Mouse (Mus musculus) lung, postnatal 0 days (tissue): ENCODE measurements around the gene Slc12a7. TPM values are rescaled to one million over a fixed set of nuclear protein-coding genes. Genes with fewer than 3 reads are reported as not detected.

Experiments used
- ATAC-seq: fragments of 200-750 bp; cut with Nextera tagmentation; 2 replicates; pipeline ENCODE4 v1.8.0; 2017; ENCODE audit warnings: moderate library complexity
- DNase-seq: peaks from one replicate; pipeline ENCODE4 v3.0.0-alpha.2; 2016; ENCODE audit warnings: low spot score
- H3K27ac ChIP-seq: fragments of 300-500 bp; sonication (generic); 2 replicates; pipeline ENCODE4 v1.5.1; 2014; ENCODE audit warnings: antibody characterized with exemption, mild to moderate bottlenecking, low read length, mixed read lengths
- H3K27me3 ChIP-seq: fragments of 300-500 bp; sonication (generic); replicated peaks from 2 replicates; pipeline ENCODE4 v1.6.1; 2014; ENCODE audit warnings: low read length, mixed read lengths; ENCODE audit not compliant: insufficient read depth
- H3K36me3 ChIP-seq: fragments of 300-500 bp; sonication (generic); 2 replicates; pipeline ENCODE4 v1.6.1; 2014; ENCODE audit warnings: low read length, mixed read lengths; ENCODE audit not compliant: insufficient read depth
- H3K4me1 ChIP-seq: fragments of 300-500 bp; sonication (generic); 2 replicates; pipeline ENCODE4 v1.6.1; 2014; ENCODE audit warnings: antibody characterized with exemption, low read depth, low read length, mixed read lengths; ENCODE audit not compliant: insufficient read depth
- H3K4me2 ChIP-seq: fragments of 300-500 bp; sonication (generic); replicated peaks from 2 replicates; pipeline ENCODE4 v1.6.1; 2014; ENCODE audit warnings: low read depth, mild to moderate bottlenecking, low read length, moderate library complexity, mixed read lengths
- H3K4me3 ChIP-seq: fragments of 300-500 bp; sonication (generic); 2 replicates; pipeline ENCODE4 v1.5.1; 2014; ENCODE audit warnings: low read depth, low read length
- H3K9ac ChIP-seq: fragments of 300-500 bp; sonication (generic); replicated peaks from 2 replicates; pipeline ENCODE4 v1.6.1; 2014; ENCODE audit warnings: low read depth, mild to moderate bottlenecking
- H3K9me3 ChIP-seq: fragments of 300-500 bp; sonication (generic); 2 replicates; pipeline ENCODE4 v1.6.1; 2016; ENCODE audit warnings: low read length, mixed read lengths
- CTCF ChIP-seq: IDR thresholded peaks from 2 replicates; pipeline ENCODE4 v1.5.1; 2016; ENCODE audit warnings: antibody characterized with exemption, mild to moderate bottlenecking
- EP300 ChIP-seq: IDR thresholded peaks from 2 replicates; pipeline ENCODE4 v1.6.1; 2016; ENCODE audit warnings: antibody characterized with exemption, mild to moderate bottlenecking, control low read depth
- WGBS: fragments of 180-500 bp; shearing (Covaris S2); extraction: QIAGEN DNeasy Blood & Tissue Kit; methylation state at CpG from one replicate; pipeline ENCODE4 v1.1.7; 2014; 5-methylcytosine and 5-hydroxymethylcytosine counted together
- polyA plus RNA-seq: library from polyadenylated mRNA; unstranded; fragments of >200 nt; fragmentation: Nextera tagmentation; extraction: Ambion mirVana; gene quantifications from 2 replicates; pipeline ENCODE4 v1.2.1, GENCODE M21; 2015

Slc12a7 gene
- polyA plus RNA-seq, 1 experiment from 2014 or later, result 10.5 TPM

GRCm38 (mm10) chr13:73767224-73767623, 34.3 kb downstream of the Slc12a7 start:
- H3K36me3 ChIP-seq, result no peaks in the 10 kb centered on the region
- ATAC-seq (no peak), DNase-seq (peak; percentile 22)
- H3K27ac ChIP-seq, result no peak overlapping the region
- no peak overlapping the region for H3K4me3 ChIP-seq
- no peak for TF ChIP-seq EP300
- TF ChIP-seq CTCF, result no peak
- H3K9ac ChIP-seq, result no peak overlapping the region
- peaks cover 12% of the 10 kb centered on the region; the same call in 1 of the 2 replicates for H3K4me1 ChIP-seq
- no peaks in the 10 kb centered on the region for H3K27me3 ChIP-seq
- no peak overlapping the region for H3K4me2 ChIP-seq
- 63% methylated on average over 8 of the region's 8 CpGs for WGBS
- H3K9me3 ChIP-seq, result no peaks in the 10 kb centered on the region

- no peak overlapping the region for H3K4me2 ChIP-seq
- no peak overlapping the region for H3K4me3 ChIP-seq
- no peak overlapping the region for H3K9ac ChIP-seq
- ATAC-seq, result no peak
- TF ChIP-seq EP300 (no peak), CTCF (no peak)
- H3K27ac ChIP-seq, result no peak overlapping the region
- no peaks in the 10 kb centered on the region for H3K9me3 ChIP-seq
- H3K36me3 ChIP-seq, result no peaks in the 10 kb centered on the region
- 80% methylated on average over 5 of the region's 5 CpGs for WGBS
- no peaks in the 10 kb centered on the region for H3K27me3 ChIP-seq
- H3K4me1 ChIP-seq, result peaks cover 15% of the 10 kb centered on the region; the same call in 1 of the 2 replicates
- DNase-seq, result no peak
Observed at GRCm38 (mm10) chr13:73767754-73768153, 34.9 kb downstream of the Slc12a7 start.

GRCm38 (mm10) chr13:73768311-73768710, 35.4 kb downstream of the Slc12a7 start:
- no peak for DNase-seq
- WGBS, result 74% methylated on average over 3 of the region's 3 CpGs

GRCm38 (mm10) chr13:73769916-73770682, 37.2 kb downstream of the Slc12a7 start:
- Histone ChIP-seq H3K36me3 (no peaks in the 10 kb centered on the region), H3K4me2 (no peak overlapping the region), H3K9ac (no peak overlapping the region), H3K9me3 (no peaks in the 10 kb centered on the region), H3K4me1 (peaks cover 18% of the 10 kb centered on the region; the same call in 1 of the 2 replicates), H3K4me3 (no peak overlapping the region), H3K27ac (no peak overlapping the region), H3K27me3 (no peaks in the 10 kb centered on the region)
- DNase-seq, result peak; percentile 46
- WGBS, result 57% methylated on average over 4 of the region's 4 CpGs
- peak; percentile 16; the same call in 1 of the 2 replicates for ATAC-seq
- TF ChIP-seq CTCF (no peak), EP300 (no peak)

More at GRCm38 (mm10) chr13:73768311-73768710, 35.4 kb downstream of the Slc12a7 start:
- Histone ChIP-seq H3K4me1 (peaks cover 16% of the 10 kb centered on the region; the same call in 1 of the 2 replicates), H3K27me3 (no peaks in the 10 kb centered on the region), H3K9ac (no peak overlapping the region), H3K4me2 (no peak overlapping the region), H3K4me3 (no peak overlapping the region), H3K36me3 (no peaks in the 10 kb centered on the region), H3K9me3 (no peaks in the 10 kb centered on the region), H3K27ac (no peak overlapping the region)
- TF ChIP-seq EP300 (no peak), CTCF (no peak)
- ATAC-seq, result no peak

- no peak overlapping the region for H3K4me2 ChIP-seq
- no peak for TF ChIP-seq CTCF
- TF ChIP-seq EP300, result no peak
- no peak for ATAC-seq
- no peaks in the 10 kb centered on the region for H3K27me3 ChIP-seq
- DNase-seq, result no peak
- H3K4me1 ChIP-seq, result peaks cover 18% of the 10 kb centered on the region; the same call in 1 of the 2 replicates
- H3K36me3 ChIP-seq, result no peaks in the 10 kb centered on the region
- WGBS, result 46% methylated on average over 3 of the region's 3 CpGs
- no peak overlapping the region for H3K4me3 ChIP-seq
- H3K9ac ChIP-seq, result no peak overlapping the region
- no peak overlapping the region for H3K27ac ChIP-seq
- H3K9me3 ChIP-seq, result no peaks in the 10 kb centered on the region
Observed at GRCm38 (mm10) chr13:73771131-73771530, 38.2 kb downstream of the Slc12a7 start.

GRCm38 (mm10) chr13:73772655-73773054, 39.8 kb downstream of the Slc12a7 start:
- H3K9me3 ChIP-seq, result no peaks in the 10 kb centered on the region
- WGBS, result 37% methylated on average over 2 of the region's 2 CpGs
- peaks cover 18% of the 10 kb centered on the region; the same call in 1 of the 2 replicates for H3K4me1 ChIP-seq
- H3K4me3 ChIP-seq, result no peak overlapping the region
- H3K4me2 ChIP-seq, result no peak overlapping the region
- peak; percentile 74 for ATAC-seq
- DNase-seq, result peak; percentile 75
- H3K9ac ChIP-seq, result no peak overlapping the region
- H3K36me3 ChIP-seq, result no peaks in the 10 kb centered on the region
- H3K27ac ChIP-seq, result peak overlapping the region; percentile 66
- TF ChIP-seq CTCF (peak; percentile 63), EP300 (no peak)
- no peaks in the 10 kb centered on the region for H3K27me3 ChIP-seq
